ENCODE assay signal across 21 mouse cellular contexts in the genomic region with DNA sequence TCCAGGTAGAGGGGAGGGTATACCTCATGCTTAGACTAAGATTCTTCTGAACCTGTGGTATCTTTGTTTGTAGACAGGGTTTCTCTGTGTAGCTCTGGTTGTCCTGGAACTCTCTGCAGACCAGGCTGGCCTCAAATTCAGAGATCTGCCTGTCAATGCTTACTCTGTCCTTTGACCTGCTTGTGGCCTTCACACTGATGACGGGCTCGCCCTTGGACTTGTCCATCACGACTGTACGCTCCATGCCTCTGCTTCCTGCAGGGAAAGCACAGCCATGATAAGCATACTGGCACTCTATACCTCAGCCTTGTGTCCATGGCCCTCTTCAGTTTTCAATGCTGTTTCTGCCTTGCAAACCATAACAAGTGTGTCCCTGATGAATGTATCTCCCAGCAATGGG. TPM values are rescaled to one million over a fixed set of nuclear protein-coding genes. Genes with fewer than 3 reads are reported as not detected.
DNase-seq lines count a peak whose midpoint lies in the region; TF ChIP-seq lines count a peak whose summit lies in the region.
"Had no signal": no experiment of that assay in that cellular context is flagged by ENCODE, and none has a peak within 500 bp of the region (broad histone marks: within the 10 kb centered on the region; RNA-seq: fewer than 3 reads in every experiment).

No protein-coding gene starts in this region.

- no peak for TF ChIP-seq POLR2A in myocyte (IDR thresholded peaks at IDR 0.05; ENCODE audit: insufficient read length, low read depth)
- no peak for TF ChIP-seq POLR2A in cerebellum, adult 2 months (IDR thresholded peaks at IDR 0.05; ENCODE audit: borderline replicate concordance, insufficient read depth, low read length)

- H3K4me3 ChIP-seq in E14TG2a.4 (replicated peaks; ENCODE audit: low read length) (peak overlapping the region; percentile 37; the same call in 1 of the 2 replicates), myocyte (no peak overlapping the region)
- H3K4me3 ChIP-seq in cerebellum, adult 2 months (replicated peaks; ENCODE audit: insufficient read depth, low read depth, low read length), result no peak overlapping the region
- H3K4me3 ChIP-seq: embryonic facial prominence, embryonic 13.5 days; embryonic facial prominence, embryonic 15.5 days; erythroblast, embryonic 14.5 days; forebrain, embryonic 10.5 days; forebrain, embryonic 12.5 days had no signal

- H3K27me3 ChIP-seq in E14TG2a.4 (ENCODE audit: insufficient read depth, low read length), result no peaks in the 10 kb centered on the region
- no peaks in the 10 kb centered on the region for H3K27me3 ChIP-seq in myocyte (ENCODE audit: control insufficient read depth, insufficient read depth, insufficient read length)
- no peaks in the 10 kb centered on the region for H3K27me3 ChIP-seq in cerebellum, adult 2 months (ENCODE audit: control insufficient read depth, insufficient read depth, low read length)
- H3K27me3 ChIP-seq: embryonic facial prominence, embryonic 13.5 days; embryonic facial prominence, embryonic 15.5 days; forebrain, embryonic 12.5 days; Patski had no signal

- peak; percentile 55 for DNase-seq in adrenal gland, adult 2 months
- no peak for DNase-seq in adrenal gland, postnatal 10 days
- DNase-seq in adrenal gland, postnatal 36 days, result peak; percentile 45 to 55
- DNase-seq in adrenal gland, postnatal 4 days (ENCODE audit: low spot score in 2 of 2), result no peak
- DNase-seq in cerebellum, adult 2 months, result no peak
- DNase-seq: cerebellum, adult 11-12 months; cerebellum, adult 8-10 months; cerebellum, adult 9-11 months; cerebellum, postnatal 14 days; cerebellum, postnatal 36 days; embryo, embryonic 11 days had no signal

- H3K79me2 ChIP-seq in myocyte (ENCODE audit: control insufficient read depth, insufficient read depth), result no peaks in the 10 kb centered on the region

- no peak overlapping the region for H3K27ac ChIP-seq in cerebellum, adult 2 months (ENCODE audit: insufficient read depth, low read length)
- H3K27ac ChIP-seq: embryonic facial prominence, embryonic 13.5 days; embryonic facial prominence, embryonic 15.5 days; forebrain, embryonic 10.5 days; forebrain, embryonic 12.5 days had no signal

- H3K4me1 ChIP-seq in E14TG2a.4 (replicated peaks; ENCODE audit: low read depth, low read length), result peaks cover 36% of the 10 kb centered on the region
- peaks cover 8% of the 10 kb centered on the region for H3K4me1 ChIP-seq in cerebellum, adult 2 months (ENCODE audit: control insufficient read depth, insufficient read depth, low read length)
- H3K4me1 ChIP-seq: embryonic facial prominence, embryonic 13.5 days; embryonic facial prominence, embryonic 15.5 days; forebrain, embryonic 10.5 days had no signal

- peaks cover 100% of the 10 kb centered on the region for H3K36me3 ChIP-seq in E14TG2a.4 (ENCODE audit: insufficient read depth, low read length)
- H3K36me3 ChIP-seq in myocyte (ENCODE audit: control insufficient read depth, insufficient read depth), result peaks cover 46% of the 10 kb centered on the region

- 92% methylated on average over 4 of the region's 4 CpGs for WGBS in cerebellum, adult 2 months

- H3K9me3 ChIP-seq in E14TG2a.4 (ENCODE audit: low read length), result no peaks in the 10 kb centered on the region
- H3K9me3 ChIP-seq: embryonic facial prominence, embryonic 13.5 days; embryonic facial prominence, embryonic 15.5 days; forebrain, embryonic 10.5 days; forebrain, embryonic 12.5 days; G1E had no signal

- no peak for TF ChIP-seq CTCF in E14TG2a.4 (conservative IDR thresholded peaks at IDR 0.05; ENCODE audit: low read length)
- TF ChIP-seq CTCF in cerebellum, adult 2 months (IDR thresholded peaks at IDR 0.05; ENCODE audit: borderline replicate concordance, insufficient read depth, low read depth, low read length), result no peak

- H3ac ChIP-seq in myocyte (ENCODE audit: control insufficient read depth, insufficient read length), result no peak overlapping the region

- no peak overlapping the region for H3K4me2 ChIP-seq in myocyte (ENCODE audit: low read depth)
- H3K4me2 ChIP-seq: embryonic facial prominence, embryonic 13.5 days; embryonic facial prominence, embryonic 15.5 days; forebrain, embryonic 12.5 days had no signal

TF ChIP-seq in myocyte, 11 proteins besides CTCF, POLR2A, EP300 and RAD21:
- peak; percentile 40 for TF ChIP-seq POLR2AphosphoS2 (IDR thresholded peaks at IDR 0.05; ENCODE audit: insufficient read length, low read depth)
- no peak for TF ChIP-seq TCF12 (IDR thresholded peaks at IDR 0.05; ENCODE audit: insufficient read depth, poor library complexity, severe bottlenecking)
TF ChIP-seq in myocyte: peak in this region for 1.

RNA-seq across cellular contexts. Expression of a gene that starts 13.2 kb away (rescaled TPM):
- total RNA-seq in adrenal gland, adult 2 months (2021), result under 1 TPM; 0.31 to 0.98 TPM
- 2.6 and 3.0 TPM in 2 replicates for polyA plus RNA-seq in adrenal gland, adult 2 months (2012; rRNA removed)
- total RNA-seq in adrenal gland, postnatal 10 days (2021), result under 1 TPM; 0.69 to 0.70 TPM
- total RNA-seq in adrenal gland, postnatal 36 days (2021), result 1 to 10 TPM in 1 of 2 experiments, under 1 TPM in 1; 0.95 to 1.6 TPM
- total RNA-seq in adrenal gland, postnatal 4 days (2021), result 1 to 10 TPM; 1.4 to 1.9 TPM
- polyA plus RNA-seq in myocyte (2012; fragmentation: generic; extraction: Trizol), result 0.28 TPM
- polyA plus RNA-seq in cerebellum, adult 2 months (2012; rRNA removed), result 7.2 and 7.8 TPM in 2 replicates
- total RNA-seq: common myeloid progenitor, adult 5-6 weeks had no signal

RNA-seq across cellular contexts. Expression of a gene that starts 17.0 kb away (rescaled TPM):
- 100 to 1,000 TPM in 1 of 2 experiments, 10 to 100 TPM in 1; 82.8 to 119 TPM for total RNA-seq in adrenal gland, adult 2 months (2021)
- polyA plus RNA-seq in adrenal gland, adult 2 months (2012; rRNA removed), result 65.4 and 89.2 TPM in 2 replicates
- total RNA-seq in adrenal gland, postnatal 10 days (2021), result 100 to 1,000 TPM in 1 of 2 experiments, 10 to 100 TPM in 1; 79.8 to 124 TPM
- total RNA-seq in adrenal gland, postnatal 36 days (2021), result 100 to 1,000 TPM; 103 to 126 TPM
- total RNA-seq in adrenal gland, postnatal 4 days (2021), result 100 to 1,000 TPM; 153 to 170 TPM
- polyA plus RNA-seq in myocyte (2012; fragmentation: generic; extraction: Trizol), result 35.3 TPM
- 137 and 143 TPM in 2 replicates for polyA plus RNA-seq in cerebellum, adult 2 months (2012; rRNA removed)

RNA-seq across cellular contexts. Expression of a gene that starts 17.3 kb away (rescaled TPM):
- total RNA-seq in adrenal gland, adult 2 months (2021), result 100 to 1,000 TPM in 1 of 2 experiments, 10 to 100 TPM in 1; 87.4 to 126 TPM
- 77.8 and 121 TPM in 2 replicates for polyA plus RNA-seq in adrenal gland, adult 2 months (2012; rRNA removed)
- 100 to 1,000 TPM in 1 of 2 experiments, 10 to 100 TPM in 1; 92.1 to 113 TPM for total RNA-seq in adrenal gland, postnatal 10 days (2021)
- 100 to 1,000 TPM; 103 to 122 TPM for total RNA-seq in adrenal gland, postnatal 36 days (2021)
- 100 to 1,000 TPM; 168 to 177 TPM for total RNA-seq in adrenal gland, postnatal 4 days (2021)
- 58.9 TPM for polyA plus RNA-seq in myocyte (2012; fragmentation: generic; extraction: Trizol)
- polyA plus RNA-seq in cerebellum, adult 2 months (2012; rRNA removed), result 139 and 141 TPM in 2 replicates

RNA-seq across cellular contexts. Expression of a gene that starts 42.2 kb away (rescaled TPM):
- 100 to 1,000 TPM; 317 to 361 TPM for total RNA-seq in adrenal gland, adult 2 months (2021)
- 98.0 and 117 TPM in 2 replicates for polyA plus RNA-seq in adrenal gland, adult 2 months (2012; rRNA removed)
- 100 to 1,000 TPM; 468 to 485 TPM for total RNA-seq in adrenal gland, postnatal 10 days (2021)
- total RNA-seq in adrenal gland, postnatal 36 days (2021), result 100 to 1,000 TPM; 293 to 327 TPM
- total RNA-seq in adrenal gland, postnatal 4 days (2021), result 100 to 1,000 TPM; 294 to 338 TPM
- 587 TPM for polyA plus RNA-seq in myocyte (2012; fragmentation: generic; extraction: Trizol)
- polyA plus RNA-seq in cerebellum, adult 2 months (2012; rRNA removed), result 154 and 169 TPM in 2 replicates

RNA-seq across cellular contexts. Expression of a gene that starts 45.8 kb away (rescaled TPM):
- total RNA-seq in adrenal gland, adult 2 months (2021), result 100 to 1,000 TPM; 720 to 828 TPM
- 1,273 and 1,721 TPM in 2 replicates for polyA plus RNA-seq in adrenal gland, adult 2 months (2012; rRNA removed)
- 1,000 to 10,000 TPM; 1,095 to 1,101 TPM for total RNA-seq in adrenal gland, postnatal 10 days (2021)
- 100 to 1,000 TPM; 804 to 953 TPM for total RNA-seq in adrenal gland, postnatal 36 days (2021)
- total RNA-seq in adrenal gland, postnatal 4 days (2021), result 1,000 to 10,000 TPM; 1,222 to 1,358 TPM
- polyA plus RNA-seq in myocyte (2012; fragmentation: generic; extraction: Trizol), result 3,746 TPM
- 1,004 and 1,008 TPM in 2 replicates for polyA plus RNA-seq in cerebellum, adult 2 months (2012; rRNA removed)

Comparison
In these comparisons a context has a peak if more than half of its experiments do, and no peak if none do; other contexts are left out.
1. DNase-seq: peak in adrenal gland, adult 2 months (single experiment) and adrenal gland, postnatal 36 days (2 of 2); none in adrenal gland, postnatal 10 days (single experiment), adrenal gland, postnatal 4 days (0 of 2) and cerebellum, adult 2 months (0 of 2).